Mouse (Mus musculus) cerebellum, adult (tissue): Measurements from ENCODE around the gene Msmo1.

Source experiments
- ATAC-seq: cut with Nextera tagmentation; 2 replicates; pipeline ENCODE4 v1.9.2; 2017; ENCODE audit warnings: mild to moderate bottlenecking, moderate library complexity, mixed read lengths; ENCODE audit not compliant: insufficient number of reproducible peaks, low FRiP score, low TSS enrichment

Gene Msmo1

GRCm38 (mm10) chr8:64717868-64718267, 15.7 kb downstream of the Msmo1 start:
- no peak for ATAC-seq

GRCm38 (mm10) chr8:64712499-64712898, 21.1 kb downstream of the Msmo1 start:
- no peak for ATAC-seq

- ATAC-seq: no peak
Observed at GRCm38 (mm10) chr8:64711544-64711943, 22.0 kb downstream of the Msmo1 start.

GRCm38 (mm10) chr8:64707481-64707880, 26.1 kb downstream of the Msmo1 start:
- ATAC-seq: no peak

- no peak for ATAC-seq
Observed at GRCm38 (mm10) chr8:64703191-64703590, 30.4 kb downstream of the Msmo1 start.

- peak; percentile 95 for ATAC-seq
Observed at GRCm38 (mm10) chr8:64692651-64693201, 40.9 kb downstream of the Msmo1 start, which contains the start of gene Cpe. Cpe (minus strand) TSS chr8:64693054.

GRCm38 (mm10) chr8:64691591-64692401, 41.8 kb downstream of the Msmo1 start:
- 0 out of 2 replicates have a peak, but pooled peaks have one; percentile 1 for ATAC-seq

- no peak for ATAC-seq
Observed at GRCm38 (mm10) chr8:64690845-64691244, 42.7 kb downstream of the Msmo1 start.

- no peak for ATAC-seq
Observed at GRCm38 (mm10) chr8:64690306-64690705, 43.3 kb downstream of the Msmo1 start.

- ATAC-seq: no peak
Observed at GRCm38 (mm10) chr8:64688741-64689140, 44.9 kb downstream of the Msmo1 start.

GRCm38 (mm10) chr8:64688161-64688560, 45.4 kb downstream of the Msmo1 start:
- 0 out of 2 replicates have a peak, but pooled peaks have one; percentile 45 for ATAC-seq

GRCm38 (mm10) chr8:64682501-64682900, 51.1 kb downstream of the Msmo1 start:
- no peak for ATAC-seq

GRCm38 (mm10) chr8:64676381-64676780, 57.2 kb downstream of the Msmo1 start:
- ATAC-seq: no peak

GRCm38 (mm10) chr8:64674951-64675585, 58.5 kb downstream of the Msmo1 start:
- no peak for ATAC-seq

GRCm38 (mm10) chr8:64672920-64673319, 60.7 kb downstream of the Msmo1 start:
- no peak for ATAC-seq

GRCm38 (mm10) chr8:64671937-64672336, 61.7 kb downstream of the Msmo1 start:
- no peak for ATAC-seq
